Mouse (Mus musculus) testis, adult 2 months (tissue): ENCODE results near the gene Casc1.

Experiments used
- CTCF ChIP-seq: fragments of 200-500 bp; IDR thresholded peaks from 2 replicates; pipeline ENCODE4 v1.5.1; 2012; ENCODE audit warnings: low read depth, mild to moderate bottlenecking, inconsistent platforms, low read length, moderate library complexity; ENCODE audit not compliant: control insufficient read depth, insufficient read depth, insufficient replicate concordance
- POLR2A ChIP-seq: fragments of 200-500 bp; IDR thresholded peaks from 2 replicates; pipeline ENCODE4 v1.6.1; 2012; ENCODE audit warnings: low read depth, mild to moderate bottlenecking, inconsistent platforms, low read length, moderate library complexity; ENCODE audit not compliant: control insufficient read depth

DNA sequence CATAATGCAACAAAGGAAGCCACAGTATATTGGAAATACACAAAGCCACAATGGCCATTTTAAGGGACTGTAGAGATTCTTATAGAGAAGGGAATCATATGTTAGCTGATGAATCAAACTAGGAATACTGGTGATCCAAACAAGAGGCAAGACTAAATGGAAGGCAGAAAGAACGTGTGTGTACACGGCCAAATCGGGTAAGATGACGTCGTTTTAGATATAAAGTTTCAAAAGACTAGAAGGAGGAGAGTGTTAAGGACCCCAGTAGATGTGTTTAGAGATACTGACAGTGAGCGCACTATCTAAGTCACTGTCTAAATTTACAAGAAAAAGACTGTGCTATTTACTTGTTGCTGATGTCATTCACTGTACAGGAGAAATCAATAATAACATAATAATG is 13.4 kb upstream of the Casc1 start:
- no peak for TF ChIP-seq POLR2A
- TF ChIP-seq CTCF = no peak
